Mouse (Mus musculus): ENCODE measurements at regions not wholly inside any gene's neighbourhood (a gene's known extent, or its start where the extent isn't known, plus 50 kb on each side); places are given as distances from the start of the nearest gene placed in this dataset.

DNA sequence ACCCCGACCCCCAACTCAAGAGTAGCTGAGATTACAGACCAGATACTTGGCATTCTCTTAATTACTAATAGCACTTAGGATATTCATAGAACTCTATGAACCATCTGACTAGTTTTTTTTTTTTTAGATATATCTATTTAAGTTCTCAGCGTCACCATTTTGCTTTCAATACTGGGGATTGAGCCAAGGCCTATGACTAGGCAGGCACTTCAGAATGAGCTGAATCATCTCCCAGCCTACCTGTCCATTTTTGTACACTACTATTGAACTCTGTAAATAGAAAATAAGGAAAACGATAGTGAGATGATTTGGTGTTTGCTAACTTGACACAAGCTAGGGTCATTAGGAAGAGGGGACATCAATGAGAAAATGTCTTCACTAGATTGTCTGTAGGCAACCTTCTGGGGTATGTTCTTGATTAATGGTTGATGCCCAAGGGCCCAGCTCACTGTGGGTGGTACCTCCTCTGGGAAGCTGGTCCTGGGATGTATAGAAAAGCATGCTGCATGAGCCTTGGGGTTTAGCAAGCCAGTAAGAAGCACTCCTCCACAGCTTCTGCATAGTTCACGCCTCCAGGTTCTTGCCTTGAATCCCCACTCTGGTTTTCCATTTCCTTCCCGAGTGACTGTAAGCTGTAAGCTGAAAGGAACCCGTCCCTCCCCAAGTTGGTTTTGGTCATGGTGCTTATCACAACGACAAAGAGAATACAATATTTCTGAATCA lies 603.5 kb upstream of the Arpp21 start:
- DNase-seq: no peak

DNA sequence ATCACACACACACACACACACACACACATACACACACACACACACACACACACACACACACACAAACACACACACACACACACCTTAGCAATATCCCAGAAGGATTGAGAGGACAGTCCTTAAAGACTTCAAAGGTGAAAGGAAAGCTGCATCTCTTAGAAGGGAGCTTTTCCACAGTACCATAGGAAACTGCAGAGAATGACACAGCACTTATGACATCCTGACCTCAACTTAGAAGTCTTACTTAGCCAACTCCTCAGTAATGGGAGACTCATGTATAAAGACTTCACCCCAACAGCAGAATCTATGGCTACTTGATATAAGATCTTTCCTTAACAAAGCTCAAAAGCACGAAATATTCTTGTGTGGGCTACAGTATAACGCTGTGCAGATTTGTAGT lies 601.8 kb upstream of the Arpp21 start:
- DNase-seq: no peak

DNA sequence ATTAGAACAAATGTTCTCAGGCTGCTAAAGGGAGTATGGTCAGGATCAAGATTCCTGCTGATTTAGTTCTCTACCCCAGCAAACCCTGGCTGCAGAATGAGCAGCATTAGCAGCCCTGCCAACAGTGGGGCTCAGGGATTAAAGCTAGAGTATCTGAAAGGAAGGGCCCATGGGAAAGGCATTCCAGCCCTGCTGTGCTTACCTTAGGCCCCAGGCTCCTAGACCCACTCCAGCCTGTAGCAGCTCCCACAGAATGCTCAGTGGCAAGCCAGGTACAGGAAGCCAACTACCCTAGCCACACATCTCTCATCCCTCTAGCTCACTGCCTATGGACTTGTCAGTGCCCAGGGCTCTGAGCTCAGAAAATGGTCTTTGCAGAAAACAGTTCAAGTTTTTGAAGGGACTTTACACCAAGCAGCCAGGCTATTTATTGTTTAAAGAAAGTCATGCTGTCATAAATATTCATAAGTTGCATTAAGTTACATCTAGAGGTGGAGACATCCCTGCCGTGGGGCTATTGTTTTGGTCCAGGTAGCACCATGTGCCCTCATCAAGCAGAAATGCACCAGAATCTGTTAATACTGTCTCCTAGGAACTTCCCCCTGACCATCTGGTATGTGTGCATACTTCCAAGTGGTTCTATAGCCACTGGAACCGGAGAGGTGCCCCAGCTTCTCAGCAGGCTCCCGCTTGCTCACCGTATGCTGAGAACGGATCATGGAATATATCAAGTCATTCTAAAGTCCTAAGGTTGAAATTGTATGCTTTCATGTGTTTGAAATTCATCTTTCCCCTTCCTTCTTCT lies 598.9 kb upstream of the Arpp21 start:
- DNase-seq: no peak

DNA sequence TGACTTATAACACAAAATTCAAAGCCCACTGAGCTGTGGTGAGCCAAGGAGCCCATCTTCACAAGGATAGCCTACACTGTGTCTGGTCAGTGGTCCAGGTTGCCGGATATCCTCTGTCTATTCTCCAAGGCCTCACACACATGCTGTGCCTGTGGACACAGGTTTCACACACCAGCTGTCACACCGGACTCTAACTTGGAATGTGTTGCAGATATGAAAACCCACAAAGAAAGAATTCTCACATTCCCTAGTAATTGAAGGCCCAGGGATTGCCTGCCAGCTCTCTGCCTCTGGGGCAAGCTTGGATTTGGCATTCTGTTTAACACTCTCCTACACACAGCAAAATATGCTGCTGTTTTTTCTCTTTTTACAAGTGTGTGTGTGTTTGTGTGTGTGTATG lies 595.4 kb upstream of the Arpp21 start:
- DNase-seq: no peak

DNA sequence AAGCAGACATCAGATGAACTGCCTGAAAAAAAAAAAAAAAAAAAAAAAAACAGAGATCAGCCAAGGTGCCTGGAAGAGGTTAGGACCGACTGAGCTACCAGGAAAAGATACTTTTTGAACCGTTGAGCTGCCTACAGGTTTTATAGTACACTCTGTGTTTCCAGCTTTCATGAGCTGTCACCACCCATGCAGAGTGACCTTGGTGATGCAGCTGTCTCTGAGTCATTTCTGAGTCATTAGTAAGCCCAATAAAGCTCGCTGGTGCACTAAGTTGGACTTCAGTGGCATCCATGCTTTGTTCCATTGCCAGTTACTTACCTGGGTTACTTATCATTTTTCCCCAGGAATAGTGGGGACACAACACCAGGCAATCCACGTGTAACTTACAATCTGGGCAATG lies 592.9 kb upstream of the Arpp21 start:
- DNase-seq: no peak

DNA sequence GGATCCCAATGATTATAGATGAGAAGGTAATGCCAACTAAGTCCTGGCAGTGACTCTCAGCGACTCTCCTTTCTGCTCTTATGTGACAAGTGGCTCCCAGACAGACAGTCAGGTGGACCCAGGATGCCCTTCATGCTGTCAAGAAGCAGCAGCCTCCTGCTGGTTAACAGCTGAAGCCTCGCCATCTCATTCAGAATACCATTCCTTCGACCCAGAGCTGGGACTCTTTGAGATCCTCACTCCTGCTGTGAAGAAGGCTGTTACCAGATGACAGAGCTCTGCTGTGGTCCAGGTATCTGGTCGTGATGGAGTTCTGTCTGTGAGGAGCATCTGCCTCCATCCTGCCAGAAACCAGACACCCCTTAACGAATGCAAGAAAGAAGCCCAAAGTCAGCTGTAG lies 590.9 kb upstream of the Arpp21 start:
- DNase-seq: no peak

DNA sequence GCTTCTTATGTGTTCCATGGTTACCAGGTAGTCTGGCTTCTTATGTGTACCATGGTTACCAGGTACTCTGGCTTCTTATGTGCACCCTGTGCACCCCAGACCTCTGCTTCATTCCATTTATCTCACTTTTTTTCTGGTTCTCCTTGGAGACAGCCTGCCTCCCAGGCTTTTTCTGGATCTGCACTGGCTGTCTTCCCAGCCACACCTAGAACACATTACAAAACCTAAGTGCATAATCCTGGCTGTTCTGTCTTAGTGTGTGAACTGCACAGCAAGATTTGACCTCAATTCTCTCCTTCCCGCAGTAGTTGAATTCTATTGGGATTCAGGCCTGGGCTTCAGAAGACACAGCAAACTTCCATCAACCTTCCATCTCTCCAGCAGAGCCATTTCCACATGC lies 586.2 kb upstream of the Arpp21 start:
- DNase-seq: no peak

DNA sequence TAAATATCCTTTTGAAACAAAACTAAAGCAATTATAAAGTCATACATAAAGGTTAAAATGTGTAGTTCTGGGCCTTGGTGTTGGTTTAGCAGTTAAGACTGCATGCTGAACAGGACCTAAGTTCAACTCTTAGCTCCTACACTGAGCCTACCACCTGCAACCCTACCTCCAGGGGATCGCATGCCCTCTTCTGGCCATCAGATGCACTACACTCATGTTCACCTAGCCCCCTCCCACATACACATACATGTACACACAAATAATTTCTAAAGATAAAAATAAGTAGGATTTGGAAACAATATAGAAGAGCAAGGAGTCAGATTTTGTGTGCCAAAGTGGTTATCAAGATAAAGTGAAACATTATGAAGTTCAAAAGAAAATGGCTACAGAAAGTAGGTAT lies 576.2 kb upstream of the Arpp21 start:
- no peak for DNase-seq

DNA sequence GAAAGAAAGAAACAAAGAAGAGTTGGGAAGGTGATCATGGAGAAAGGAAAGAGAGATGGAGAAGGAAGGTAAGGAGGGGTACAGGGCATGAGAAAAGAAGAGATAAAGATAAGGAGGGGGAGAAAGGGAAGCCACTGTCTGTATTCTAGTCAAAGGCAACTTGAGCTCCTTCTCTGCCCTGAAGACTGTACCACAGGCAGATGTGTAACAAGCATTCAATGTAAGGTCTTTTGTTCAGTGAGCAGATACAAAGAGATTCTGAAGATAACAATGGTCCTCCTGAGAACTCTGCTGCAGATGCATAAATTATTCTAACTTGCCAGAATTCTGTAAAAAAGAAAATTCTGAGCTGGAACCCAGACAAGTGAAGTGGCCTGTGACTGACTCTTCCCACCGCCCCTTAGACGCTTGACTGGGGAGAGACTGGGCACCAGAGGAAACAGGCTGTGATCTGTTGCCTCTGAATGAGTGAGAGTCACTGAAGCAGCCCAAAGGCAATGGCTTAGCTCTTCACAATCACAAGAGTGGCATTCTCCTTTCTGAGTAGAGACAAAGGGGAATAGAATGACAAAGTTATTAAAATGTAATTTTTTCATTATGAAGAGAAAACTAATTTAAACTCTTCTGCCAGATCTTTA lies 564.0 kb upstream of the Arpp21 start:
- DNase-seq: no peak

DNA sequence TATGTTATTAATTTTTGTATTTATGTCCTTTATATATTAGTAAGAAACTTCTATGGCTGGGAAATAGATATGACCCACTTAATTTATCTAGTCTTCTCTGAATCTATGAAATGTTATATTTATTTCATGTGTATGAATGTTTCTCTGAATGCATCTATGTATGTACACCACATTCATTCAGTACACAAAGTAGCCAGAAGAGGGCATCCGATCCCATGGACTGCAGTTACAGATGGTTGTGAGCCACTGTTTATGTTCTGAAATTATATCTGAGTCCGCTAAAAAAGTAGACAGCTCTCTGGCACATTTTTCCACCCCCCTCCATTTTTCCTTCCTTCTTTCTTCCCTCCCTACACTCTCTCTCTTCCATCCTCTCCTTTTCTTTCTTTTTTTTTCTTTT lies 557.8 kb upstream of the Arpp21 start:
- no peak for DNase-seq

DNA sequence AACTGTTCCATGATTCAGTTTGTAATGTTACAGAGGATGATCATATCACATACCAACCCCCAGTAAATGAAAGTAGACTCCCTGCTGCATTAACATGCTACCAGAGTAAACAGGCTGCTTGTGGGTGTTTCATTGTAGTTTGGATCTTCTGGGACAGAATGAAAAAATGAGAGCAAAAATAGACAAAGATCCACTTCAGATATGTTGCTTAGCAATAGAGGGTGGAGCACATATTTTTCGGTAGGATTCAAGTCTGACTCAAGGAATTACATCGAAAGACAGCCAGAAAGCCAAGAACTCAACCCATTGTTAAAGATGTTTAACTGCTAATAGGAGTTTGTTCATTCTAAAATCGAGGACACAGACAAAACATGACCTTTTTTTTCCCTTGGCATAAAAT lies 536.2 kb upstream of the Arpp21 start:
- no peak for DNase-seq

DNA sequence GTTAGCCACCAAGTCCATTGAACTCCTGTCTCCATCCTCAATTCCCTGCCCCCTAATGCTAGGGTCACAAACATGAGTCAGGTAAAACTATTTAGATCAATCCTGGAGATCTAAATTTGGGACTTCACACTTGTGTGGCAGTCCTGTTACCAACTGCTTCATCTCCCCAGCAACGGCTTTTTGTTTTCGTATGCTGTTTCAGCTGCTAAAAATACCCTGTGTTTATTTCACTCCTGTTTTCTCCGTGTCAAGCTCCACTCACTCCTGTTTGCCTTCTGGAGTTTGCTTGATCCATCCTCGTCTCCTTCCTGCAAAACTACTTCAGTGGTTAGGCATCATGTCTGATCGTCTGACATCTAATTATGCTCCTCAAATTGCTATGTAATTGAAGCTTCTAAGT lies 508.9 kb upstream of the Arpp21 start:
- DNase-seq: no peak

DNA sequence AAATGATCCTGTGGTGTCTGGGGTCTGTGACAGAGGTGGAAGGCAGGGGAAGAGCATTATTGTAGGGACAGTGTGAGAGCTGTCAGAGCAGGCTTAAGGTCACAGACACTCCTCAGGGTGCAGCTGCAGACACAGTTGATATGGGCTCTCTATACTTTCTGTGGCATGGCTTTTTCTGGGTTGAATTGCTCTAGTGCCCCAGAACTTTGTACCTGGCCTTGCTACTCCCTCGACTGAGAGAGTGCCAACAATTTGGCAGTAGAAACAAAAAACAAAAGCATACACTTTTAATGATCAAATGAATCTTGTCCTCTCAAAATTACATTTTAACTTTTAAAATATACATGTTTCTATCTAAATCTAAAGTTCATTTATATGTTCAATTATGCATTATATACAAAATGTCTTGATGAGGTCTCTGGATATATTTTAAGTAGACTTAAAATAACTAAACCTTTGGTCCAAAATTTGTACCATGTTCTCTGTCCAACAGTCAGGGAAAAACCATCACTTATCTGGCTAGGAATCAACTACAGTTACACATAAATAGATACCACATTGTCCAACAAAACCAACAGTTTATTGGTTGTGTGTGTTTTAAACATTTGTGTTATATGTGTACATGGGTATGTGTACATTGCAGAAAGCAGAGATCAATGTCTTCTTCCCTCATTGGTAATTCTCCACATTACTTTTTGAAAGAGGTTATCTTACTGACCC lies 508.3 kb upstream of the Arpp21 start:
- no peak for DNase-seq

DNA sequence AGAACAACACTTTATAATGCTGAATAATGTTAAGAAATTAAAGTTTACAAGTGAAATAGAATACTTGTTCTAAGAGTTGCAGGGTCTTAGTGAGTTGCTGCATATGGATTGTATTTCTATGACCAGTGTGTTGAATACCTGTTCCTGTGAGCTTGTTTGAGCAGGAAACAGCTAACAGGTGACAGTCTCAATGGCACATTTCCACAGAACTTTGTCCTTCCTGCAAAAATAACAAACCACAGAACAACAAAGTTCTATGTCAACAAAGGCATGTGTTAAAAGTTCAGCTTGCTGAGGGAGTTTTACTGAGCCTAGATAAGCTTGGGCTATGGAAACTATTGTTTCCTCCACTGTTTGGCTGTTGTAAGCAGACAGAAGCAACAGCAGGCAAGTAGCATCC lies 500.0 kb upstream of the Arpp21 start:
- DNase-seq: no peak

DNA sequence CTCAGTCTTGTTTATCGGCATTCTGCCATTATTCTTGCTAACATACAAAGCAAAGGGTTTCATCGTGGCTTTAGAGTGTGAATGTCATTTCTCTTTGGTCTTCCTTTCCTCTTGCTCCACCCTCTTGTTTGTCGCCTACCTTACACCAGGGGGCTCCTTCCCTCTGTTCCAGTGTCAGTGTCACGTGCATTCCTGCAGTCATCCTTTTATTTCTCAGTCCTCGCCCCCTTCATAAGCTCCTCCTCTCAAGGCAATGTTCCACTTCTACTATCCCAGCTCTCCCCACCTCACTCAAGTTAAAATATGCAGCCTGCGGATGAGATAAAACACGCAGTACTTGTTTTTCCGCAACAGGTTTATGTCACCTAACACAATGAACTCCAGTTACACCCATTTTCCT lies 489.8 kb upstream of the Arpp21 start:
- DNase-seq: no peak

DNA sequence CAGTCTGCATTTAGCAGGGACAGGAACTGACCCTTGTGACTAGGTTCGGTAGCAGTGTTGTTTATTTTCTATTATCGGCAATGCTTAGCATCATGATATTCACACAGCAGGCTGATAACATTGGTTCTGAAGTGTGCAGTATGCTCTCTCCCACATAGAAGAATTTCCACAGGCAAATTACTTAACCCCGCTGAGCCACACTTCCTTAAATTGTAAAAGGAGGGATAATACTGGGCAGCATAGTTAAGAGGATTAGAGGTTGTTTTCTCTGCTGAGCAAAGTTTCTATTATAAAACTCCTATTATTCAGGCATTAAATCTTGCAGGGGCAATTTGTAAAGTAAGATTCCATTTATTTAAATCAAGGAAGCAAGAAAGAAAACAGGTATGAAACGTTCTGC lies 489.4 kb upstream of the Arpp21 start:
- no peak for DNase-seq

DNA sequence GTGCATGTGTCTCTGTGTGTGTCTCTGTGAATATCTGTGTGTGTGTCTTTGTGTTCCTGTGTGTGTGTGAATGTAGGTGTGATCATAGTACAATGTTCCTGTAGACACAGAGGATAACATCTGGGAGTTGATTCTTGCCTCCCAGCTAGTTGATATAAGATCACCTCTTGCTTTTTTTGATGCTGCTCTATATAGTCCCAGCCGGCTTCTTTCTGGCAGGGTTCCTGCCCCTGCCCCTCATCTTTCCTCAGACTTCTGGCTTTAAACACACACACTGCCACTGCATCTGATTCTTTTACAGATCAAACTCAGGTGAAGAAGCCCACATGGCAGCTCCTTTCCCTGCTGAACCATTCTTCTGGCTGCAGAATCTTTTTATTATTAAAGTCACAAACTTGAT lies 487.6 kb upstream of the Arpp21 start:
- no peak for DNase-seq

DNA sequence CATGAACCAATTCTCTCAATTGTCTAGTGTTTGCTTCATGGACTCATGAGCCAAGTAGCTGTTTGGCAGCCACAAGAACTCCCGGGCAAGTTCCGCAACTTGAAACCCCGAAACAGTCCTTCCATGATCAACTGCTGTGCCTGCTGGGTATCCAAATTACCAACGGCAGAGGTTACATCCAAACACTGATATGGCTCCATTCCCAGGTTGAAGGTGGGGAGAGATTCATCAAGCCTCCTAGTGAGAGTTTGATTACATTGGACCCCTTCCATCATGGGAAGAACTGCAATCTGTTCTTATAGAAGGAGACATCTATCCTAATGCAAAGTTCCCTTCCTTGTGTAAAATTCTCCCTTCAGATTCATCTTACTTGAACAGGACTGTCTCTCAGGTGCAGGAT lies 486.8 kb upstream of the Arpp21 start:
- no peak for DNase-seq

DNA sequence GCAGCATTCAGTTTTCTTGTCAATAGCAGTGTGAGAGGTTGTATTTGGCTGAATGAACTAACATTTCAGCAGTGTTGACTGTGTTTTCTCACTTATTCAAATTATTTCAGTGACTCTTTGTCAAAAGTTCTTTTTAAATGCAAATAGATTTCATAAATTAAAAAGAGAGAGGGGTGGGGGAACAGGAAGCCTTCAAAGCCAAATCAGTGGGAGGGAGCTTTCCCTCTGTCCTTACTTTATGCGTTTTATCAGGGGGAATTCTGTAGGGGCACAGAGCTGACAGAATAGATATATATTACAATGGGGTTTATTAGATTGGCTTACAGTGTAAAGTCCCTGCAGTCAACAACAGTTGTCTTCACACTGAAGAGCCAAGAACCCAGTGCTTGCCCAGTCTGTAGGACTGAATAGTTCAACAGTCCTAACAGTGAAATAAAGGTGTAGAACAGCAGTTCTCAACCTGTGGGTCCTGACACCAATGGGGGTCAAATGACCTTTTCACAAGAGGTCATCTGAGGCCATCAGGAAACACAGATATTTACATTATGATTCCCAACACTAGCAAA lies 479.5 kb upstream of the Arpp21 start:
- no peak for DNase-seq

DNA sequence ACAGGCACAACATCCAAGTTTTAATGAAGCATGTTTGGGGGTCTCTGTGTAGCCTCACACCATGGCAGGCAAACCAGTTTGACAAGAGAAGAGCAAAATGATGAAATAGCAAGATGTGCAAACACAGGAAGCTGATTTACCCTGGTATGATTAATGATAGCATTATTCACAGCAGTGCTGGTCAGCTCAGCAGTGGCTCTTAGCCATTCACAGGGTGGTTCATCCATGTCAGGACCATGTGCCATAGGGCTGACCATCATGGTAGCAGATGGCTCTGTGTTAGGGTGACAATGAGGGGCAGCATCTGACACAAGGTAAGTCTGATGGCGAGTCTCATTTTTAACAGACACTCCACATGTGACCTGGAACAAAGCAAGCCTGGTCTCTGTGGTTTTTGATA lies 443.1 kb upstream of the Arpp21 start:
- DNase-seq: no peak

DNA sequence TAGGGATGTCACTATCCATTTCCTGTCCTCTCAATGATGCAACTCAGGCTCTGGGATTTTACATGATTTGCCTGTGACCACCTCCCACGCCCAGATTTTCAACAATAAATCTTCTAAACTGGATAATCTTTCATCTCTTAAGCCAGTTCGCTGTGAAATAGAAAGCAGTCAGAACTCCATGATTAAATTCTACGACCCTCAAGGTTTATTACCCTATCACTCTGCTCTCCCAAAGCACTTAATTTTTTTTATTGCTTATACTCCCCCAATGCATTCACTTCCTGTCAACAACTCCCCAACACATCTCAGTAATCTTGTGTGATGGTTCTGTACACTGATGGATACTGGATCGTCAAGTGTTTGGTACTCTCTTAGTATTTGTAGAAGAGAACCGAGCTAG lies 439.5 kb upstream of the Arpp21 start:
- DNase-seq: no peak

Data from lung, postnatal 4 days (tissue).